Mouse (Mus musculus) cerebellum, adult 8-10 months (tissue): ENCODE data around the gene Nhej1.

Experiments
- DNase-seq: peaks from one replicate; pipeline ENCODE4 v3.0.0; 2022

Gene Nhej1

DNA sequence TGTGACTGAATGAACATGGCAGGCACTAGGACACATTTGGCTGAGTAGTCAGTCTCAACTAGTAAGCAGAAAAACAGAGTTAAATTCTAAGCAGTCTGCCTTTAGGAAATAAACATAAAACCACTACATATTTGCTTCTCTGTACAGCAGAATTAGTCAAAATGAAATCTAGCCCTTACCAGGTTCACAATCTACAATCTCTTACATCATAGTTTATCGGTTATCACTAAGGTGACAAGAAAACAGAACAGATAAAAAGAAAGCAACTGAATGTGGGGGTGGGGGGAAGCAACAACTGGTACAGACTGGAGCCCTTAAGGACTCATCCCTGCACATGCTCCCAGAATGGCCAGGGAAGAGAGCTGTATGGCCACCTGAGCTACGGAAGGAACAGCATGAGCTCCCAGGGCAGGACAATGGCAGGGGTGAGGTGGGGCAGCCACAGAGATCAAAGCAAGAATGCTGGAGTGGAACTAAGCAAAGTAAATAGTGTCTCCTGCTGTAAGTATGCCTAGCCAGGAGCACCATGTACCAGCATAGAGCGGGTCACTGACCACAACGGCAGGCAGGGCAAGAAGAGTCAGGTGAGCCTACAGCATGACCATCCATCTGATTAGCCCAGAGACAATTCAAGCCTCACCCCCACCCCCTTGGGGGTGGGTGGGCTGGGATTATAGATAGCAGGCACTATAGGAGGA, 153.5 kb downstream of the Nhej1 start:
- no peak for DNase-seq

DNA sequence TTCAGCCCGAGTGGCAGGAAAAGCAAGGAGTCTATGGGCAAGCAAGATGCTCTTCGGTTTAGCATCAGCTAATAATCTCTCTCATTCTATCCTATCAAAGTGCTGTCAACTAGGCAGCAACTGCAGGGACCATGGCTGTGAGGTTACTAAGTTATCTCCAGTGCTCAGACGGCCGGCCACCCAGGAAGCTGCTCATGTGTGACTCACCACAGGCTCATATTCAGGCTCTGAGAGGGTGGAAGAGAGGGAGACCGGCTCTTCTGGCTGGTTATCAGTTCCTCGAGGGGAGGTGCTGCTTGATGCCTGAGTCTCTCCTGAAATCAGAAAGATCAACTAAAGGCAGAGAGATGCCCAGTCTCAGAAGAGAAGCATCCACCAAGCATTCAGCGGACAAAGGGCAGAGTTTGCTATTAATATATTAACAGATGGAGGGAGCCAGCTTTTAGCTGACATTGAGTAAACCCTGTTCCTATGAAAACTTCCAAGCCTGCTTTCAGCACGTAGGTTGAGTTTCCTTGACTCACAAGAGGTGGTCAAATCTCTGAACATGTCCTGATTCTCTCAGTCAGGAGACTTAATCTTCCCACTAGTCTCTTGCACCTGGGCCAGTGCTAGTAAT, 156.9 kb downstream of the Nhej1 start:
- no peak for DNase-seq

DNA sequence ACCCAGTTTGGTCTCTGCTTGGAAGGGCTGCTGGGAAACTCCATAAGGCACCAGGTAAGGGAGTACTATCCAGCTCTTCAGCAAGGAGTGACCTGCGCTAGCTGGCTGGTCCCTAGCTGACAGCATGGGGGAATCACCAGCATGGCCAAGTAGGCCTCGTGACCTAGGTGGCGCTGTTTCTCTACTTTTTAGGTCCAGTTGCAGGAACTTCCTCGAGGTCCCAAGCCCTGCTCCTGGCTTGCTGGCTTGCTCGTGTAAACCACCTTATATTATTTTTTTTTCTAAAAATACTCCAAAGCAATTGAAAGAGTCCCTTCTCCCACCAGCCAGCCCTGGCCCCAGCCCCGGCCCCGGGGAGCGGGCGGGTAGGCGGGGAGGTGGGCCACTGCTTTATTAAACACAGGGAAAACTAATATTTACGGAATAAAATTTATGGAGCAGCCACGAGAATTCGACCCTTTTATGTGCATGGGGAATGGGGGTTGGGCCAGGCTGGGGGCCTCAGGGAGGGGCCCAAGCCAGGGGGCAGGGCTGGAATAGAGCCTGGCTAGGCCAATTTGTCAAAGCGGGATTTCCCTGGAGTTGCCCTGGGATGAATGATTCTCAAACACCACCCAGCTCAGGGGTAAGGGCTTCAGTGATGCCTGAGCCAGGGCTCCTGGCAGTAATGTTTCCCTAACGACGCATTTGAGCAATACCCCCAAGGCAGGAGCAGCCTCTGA, 160.3 kb downstream of the Nhej1 start:
- peak; percentile 59 for DNase-seq

GRCm38 (mm10) chr1:74962853-74963227, 162.2 kb downstream of the Nhej1 start:
- DNase-seq, result no peak

DNA sequence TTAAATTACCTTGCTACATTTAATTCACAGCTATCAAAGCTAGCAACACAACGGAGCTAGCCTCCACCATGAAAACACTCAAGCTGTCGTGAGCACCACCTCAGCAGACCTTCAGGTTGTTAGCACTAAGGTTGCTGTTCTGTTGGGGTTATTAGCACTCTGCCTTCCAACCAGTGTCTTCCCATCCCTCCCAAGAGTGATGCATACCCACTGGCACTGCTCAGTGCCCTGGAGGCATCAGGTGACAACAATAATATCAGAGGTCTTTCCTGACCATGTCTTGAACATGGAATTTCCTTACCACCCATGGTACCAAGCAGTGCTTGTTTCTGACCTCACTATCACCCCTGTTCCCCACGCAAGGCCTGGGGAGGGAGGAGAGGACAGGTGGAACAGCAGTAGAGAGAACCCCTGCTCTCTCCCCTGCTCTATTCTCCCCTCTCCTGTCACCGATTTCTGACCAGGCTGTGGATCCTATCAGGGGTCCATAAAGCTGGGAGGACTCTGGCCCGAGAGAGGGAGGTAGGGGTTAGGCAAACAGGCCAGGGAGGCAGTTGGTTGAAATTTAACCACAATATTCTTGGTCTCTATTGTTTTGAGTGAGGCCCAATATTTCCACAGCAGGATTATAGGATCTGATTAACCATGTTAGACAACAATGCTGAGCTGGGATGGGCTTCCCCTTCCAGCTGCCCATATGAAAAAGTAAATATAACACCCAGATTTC, 162.7 kb downstream of the Nhej1 start:
- no peak for DNase-seq

DNA sequence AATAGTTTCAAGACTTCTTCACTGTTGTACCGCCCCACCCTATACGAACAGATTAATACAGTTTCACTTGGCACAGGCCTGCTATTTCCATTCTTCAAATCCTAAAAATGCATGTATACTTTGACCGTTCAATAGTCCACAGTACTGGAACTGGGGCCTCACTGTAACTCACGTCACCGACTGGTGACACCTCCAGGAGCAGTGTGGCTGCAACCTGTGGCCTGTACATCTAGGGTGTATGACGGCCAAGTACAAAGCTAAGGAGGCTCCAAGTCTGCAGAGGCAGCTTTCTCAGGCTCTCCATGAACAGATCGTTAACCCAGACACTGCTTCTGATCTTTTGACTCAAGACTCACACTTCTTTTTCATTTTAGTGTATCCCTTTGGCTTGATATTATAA, 163.3 kb downstream of the Nhej1 start:
- no peak for DNase-seq

DNA sequence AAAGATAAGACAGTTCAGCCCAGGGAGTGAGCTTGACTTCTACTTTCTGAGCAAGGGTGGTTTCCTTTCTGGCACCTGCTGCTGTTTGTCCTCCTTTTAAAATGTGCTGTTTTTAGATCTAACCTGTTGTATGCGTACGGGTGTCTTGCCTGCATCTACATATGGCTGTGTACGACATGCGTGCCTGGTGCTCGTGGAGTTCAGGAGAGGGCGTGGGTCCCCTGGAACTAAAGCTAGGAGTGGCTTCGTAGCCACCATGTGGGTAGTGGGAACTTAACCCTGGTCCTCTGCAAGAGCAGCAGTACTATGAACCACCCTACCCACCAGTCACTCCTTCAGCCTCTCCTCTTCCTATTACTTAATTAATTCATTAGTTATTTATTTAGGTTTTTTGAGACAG, 164.9 kb downstream of the Nhej1 start:
- no peak for DNase-seq

DNA sequence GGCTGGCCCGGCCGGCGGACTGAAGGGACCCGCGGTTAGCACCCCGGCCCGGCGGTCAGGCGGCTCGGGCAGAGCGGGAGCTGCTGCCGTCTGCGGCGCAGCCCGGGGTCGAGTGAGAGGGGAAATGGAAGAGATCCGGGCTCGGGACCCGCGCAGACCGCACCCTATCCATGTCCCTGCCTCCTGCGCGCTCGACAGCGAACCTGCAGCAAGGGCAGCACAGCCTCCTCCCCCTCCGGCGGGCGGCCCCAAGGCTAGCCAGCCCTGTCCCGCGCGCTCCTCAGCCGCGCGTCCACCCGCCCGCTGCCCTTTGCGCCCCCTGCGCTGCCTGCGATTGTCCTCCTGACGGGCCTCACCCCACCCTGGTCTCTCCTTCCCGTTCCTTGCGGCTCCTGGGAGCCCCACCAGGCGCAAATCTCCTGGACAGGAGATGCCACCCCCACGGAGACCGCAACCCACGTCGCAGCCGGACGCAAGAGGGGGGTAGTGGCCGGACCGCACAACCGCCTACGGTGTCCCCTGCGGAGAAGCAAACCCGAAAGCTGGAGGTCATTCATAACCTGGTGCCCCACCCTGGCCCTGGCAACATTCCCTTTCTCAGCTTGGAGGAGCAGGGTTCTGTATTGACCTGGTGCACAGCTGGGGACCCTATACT, 173.3 kb downstream of the Nhej1 start, which contains the start of gene Ihh:
Gene Ihh, minus strand, starts transcription at position 117 of the 655 bp plus-strand sequence.
- DNase-seq, result no peak

- no peak for DNase-seq
These were observed 174.2 kb downstream of the Nhej1 start for GRCm38 (mm10) chr1:74950576-74951490.

GRCm38 (mm10) chr1:74950066-74950465, 174.9 kb downstream of the Nhej1 start:
- no peak for DNase-seq

DNA sequence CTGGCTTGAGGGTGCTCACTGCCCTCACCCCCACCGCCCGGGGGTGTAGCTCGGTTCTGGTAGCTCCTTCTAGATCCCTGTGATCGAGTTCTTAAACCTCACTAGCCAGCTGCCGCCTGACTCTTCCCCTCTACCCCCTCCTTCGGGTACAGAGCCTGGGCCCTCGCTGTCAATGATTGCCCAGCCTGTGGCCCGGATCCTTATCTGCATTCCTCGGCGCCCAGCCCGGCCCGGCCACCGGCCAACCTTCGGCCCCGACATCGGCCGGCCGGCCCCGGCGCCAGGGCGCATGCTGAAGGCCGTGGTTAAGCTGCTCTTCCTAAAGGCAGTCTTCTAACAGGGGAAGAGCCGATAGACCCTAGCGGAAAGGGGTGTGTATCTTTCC, 175.3 kb downstream of the Nhej1 start:
- no peak for DNase-seq

DNA sequence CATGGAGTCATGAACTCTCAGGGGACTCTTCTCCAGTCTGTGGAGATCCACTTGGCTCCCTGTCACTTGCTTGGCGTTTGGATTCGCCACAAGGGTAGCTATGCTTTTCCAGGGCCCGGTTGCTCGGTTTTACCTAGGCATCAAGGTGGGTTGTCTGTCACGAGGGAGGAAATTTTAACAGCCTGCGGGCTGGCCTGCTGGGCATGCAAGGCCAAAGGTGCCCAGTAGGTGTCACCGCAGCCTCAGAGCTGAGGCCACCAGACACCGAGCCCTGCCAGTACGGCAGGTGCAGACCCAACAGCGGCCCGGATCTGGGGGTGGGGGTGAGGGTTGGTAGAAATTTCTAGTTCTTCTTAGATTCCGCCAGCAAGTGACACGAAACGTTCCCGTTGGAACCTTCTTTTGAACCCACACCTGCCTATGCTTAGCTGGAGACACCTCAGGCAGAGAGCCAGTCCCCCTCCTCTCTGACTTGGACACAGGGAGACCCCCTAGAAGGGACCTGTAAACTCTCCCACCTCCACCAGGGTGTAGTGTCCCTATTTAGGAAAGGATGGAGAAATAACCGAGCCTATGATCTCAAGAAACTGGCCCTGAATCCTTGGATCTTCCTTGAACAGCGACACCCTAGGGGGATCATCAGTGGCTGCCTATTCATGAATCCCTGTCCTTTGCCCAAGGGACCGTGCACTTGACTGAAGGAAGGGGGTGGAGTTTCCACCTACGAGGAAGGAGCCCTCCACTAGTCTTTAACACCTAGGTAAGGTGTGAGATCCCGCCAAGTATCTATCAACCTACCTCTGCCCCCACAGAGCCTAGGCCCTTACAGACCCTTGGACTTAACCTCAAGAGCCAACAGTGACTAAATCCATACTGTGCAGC, 176.0 kb downstream of the Nhej1 start:
- peak; percentile 73 for DNase-seq

GRCm38 (mm10) chr1:74947986-74948670, 176.9 kb downstream of the Nhej1 start:
- no peak for DNase-seq

DNA sequence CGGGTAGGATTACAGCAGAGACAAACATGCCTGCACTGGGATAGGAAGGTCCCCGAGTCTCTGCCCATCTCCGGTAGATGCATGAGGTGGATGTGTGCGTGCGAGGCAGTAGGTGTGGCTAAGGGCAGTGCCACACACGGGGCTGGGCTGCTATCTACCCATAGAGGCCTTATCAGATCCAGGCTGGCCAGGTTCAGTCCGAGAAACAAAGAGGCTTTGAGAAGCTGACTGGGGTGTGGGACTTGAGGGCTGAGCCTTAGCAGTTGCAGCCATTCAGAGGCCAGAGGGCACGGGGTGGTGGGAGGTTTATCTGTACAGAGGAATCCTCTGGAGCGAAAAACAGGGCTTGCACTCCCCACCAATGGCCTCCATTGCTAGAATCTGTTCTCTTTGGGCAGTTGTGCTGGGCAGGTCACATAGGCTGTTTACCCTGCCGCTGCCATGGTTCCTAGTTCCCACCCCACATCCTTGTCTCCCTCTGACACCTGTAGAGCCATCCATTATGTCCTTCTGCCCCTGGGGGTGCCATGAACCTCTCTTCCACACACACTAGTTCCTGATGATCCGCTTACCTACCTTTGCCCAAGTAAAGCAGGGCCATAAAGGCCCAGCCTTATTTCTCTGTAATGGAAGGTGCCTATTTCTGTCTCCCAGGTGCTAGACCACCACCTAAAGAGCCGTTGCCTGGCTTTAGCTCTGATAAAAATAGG, 183.2 kb downstream of the Nhej1 start:
- no peak for DNase-seq

DNA sequence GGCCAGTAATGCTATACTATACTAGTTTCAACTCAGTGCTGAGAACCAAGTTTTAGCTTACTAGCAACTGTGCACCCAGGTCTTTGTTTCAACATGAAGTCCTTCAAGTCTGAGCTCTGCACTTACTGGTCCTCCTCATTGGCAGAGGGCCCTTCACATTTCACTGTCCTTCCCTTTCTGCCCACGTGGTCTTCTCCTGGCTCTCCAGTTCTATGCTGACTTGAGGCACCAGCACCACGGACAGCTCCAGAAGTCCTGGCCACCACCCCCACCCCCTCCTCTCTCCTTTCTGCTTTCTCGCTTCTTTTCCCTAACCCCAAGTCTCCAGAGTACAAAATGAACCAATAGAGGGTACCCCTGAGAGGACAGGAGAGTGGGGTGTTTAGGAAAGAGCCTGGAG, 185.2 kb downstream of the Nhej1 start:
- no peak for DNase-seq

- DNase-seq, result no peak
These were observed 188.7 kb downstream of the Nhej1 start for GRCm38 (mm10) chr1:74936221-74936830.

- DNase-seq, result no peak
These were observed 189.6 kb downstream of the Nhej1 start, which contains the start of gene Cfap65 for GRCm38 (mm10) chr1:74935402-74935801. TSS of gene Cfap65 (minus strand) at chr1:74935599.

GRCm38 (mm10) chr1:74927621-74928296, 197.2 kb downstream of the Nhej1 start:
- DNase-seq, result no peak
